Mouse (Mus musculus) gastrocnemius, postnatal 25 days (tissue): ENCODE results near the gene Cog2. TPM values are rescaled to one million over a fixed set of nuclear protein-coding genes. Genes with fewer than 3 reads are reported as not detected.
A peak's percentile ranks its signal among the peaks of the same experiment; 100 is the strongest.

Experiments
- DNase-seq: peaks from one replicate; pipeline ENCODE4 v3.0.0; 2022
- long read RNA-seq, 2 experiments: library from polyadenylated mRNA; stranded (forward); transcript quantifications; one replicate each; pipeline ENCODE4 v2.0.0; 2021
- total RNA-seq, 2 experiments: library from RNA; stranded (reverse); gene quantifications; 1 replicate in 1 of 2; 2 replicates in 1 of 2; pipeline ENCODE4 v1.2.3; 2021

The Cog2 gene
- 10 to 100 TPM; 16.1 to 19.2 TPM for total RNA-seq
- long read RNA-seq, experiment 1, transcript Cog2-201 (18 exons, 2,825 nt), result major isoform, 7 of 24 reads
- long read RNA-seq, experiment 1, partial matches to known transcripts, result 17 of 24 reads
- long read RNA-seq, experiment 1, other reads (novel, unspliced or antisense), result 0 of 24 reads
- long read RNA-seq, experiment 2, transcript Cog2-201 (18 exons, 2,825 nt), result major isoform, 35 of 48 reads
- long read RNA-seq, experiment 2, partial matches to known transcripts, result 13 of 48 reads
- long read RNA-seq, experiment 2, other reads (novel, unspliced or antisense), result 0 of 48 reads

DNA sequence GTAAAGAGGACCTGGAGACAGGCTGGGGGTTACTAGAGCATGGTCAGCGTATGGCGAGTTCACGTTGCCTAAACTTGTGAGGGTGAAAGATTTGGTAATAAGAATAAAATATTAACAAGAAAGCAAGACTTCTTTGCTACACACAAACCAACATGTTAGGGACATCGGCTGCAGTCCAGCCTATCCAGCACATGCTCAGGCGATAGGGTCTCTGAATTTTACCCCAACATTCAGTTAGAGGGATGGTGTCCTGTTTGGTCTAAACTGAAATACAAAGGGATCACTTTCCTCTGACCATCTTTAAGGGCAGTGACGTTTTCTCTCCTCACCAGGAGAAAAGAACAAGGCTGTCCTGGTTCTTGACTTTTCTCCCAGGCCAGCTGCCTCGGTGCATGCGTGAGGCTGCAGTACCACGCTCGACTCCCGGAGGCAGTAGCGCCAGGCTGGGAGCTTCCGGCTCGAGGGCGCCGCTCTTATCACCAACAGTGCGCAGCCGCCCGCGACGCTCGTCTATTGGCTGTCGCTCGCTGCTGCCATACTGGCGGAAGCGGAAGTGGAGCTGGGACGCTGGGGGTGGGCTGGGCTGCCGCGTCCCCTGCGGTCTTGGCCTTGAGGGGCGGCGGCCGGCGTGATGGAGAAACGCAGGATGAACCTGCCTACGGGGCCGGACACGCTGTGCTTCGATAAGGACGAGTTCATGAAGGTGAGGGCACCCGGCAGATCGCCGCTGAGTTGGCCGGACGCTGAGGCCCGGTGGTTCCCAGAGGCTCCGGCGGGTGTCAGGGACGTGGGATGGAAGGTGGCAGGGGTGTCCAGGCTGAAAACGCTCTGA is at the start of gene Cog2:
TSS of gene Cog2 (plus strand) at position 519 of the 832 bp plus-strand sequence.
- DNase-seq, result peak; percentile 88

DNA sequence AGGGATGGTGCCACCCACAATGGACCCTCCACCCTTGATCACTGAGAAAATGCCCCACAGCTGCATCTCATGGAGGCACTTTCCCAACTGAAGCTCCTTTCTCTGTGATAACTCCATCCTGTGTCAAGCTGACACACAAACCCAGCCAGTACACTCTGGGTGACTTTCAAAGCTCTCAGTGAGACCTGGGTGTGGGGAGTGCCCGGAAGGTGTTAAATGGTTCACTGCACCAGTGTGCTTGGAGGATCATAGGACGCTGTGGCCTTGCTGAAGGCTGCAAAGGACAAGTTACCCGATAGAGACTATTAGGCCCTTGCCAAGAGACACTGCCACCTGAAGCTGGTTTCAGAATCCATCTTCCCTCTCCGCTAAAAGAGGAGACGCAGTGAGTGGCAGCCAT is 44.9 kb upstream of the Cog2 start:
- DNase-seq, result no peak

DNA sequence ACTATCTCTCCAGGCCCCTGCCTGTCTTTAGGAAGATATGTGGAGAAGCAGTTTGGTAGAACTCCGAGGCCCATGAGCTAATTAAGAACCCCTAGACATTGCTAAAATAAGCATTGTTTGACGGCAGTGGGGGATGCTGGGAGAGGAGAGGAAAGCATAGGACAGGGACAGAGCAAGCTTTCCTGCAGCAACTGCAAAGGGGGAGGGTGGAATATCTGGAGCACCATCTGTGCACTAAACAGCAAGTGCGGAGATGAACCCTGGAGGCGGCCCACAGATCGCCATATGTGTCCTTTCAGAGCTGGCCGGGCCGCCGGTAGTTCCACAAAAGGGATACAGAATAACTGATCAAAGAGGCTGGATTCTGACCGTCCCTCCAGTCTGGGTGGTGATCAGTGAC is 43.9 kb upstream of the Cog2 start:
- no peak for DNase-seq

DNA sequence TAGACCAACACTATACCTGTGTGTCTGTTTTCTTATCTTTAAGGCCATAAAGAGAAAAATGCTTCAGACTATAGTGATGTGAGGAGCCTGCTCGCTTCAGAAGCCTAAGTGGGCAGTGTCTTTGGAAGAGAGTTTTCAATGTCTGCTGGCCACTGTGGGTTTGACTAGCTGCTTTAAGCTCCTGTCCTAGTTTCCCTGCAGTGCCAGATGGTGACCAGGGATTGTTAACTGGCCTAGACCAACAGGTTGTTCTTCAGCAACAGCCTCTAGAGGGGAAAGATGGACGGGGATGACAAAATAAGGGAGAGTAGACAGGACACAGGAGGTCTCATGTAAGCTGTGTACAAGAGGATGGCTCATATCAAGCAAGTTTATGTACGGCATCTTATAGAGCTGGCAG is 41.3 kb upstream of the Cog2 start:
- DNase-seq, result no peak

DNA sequence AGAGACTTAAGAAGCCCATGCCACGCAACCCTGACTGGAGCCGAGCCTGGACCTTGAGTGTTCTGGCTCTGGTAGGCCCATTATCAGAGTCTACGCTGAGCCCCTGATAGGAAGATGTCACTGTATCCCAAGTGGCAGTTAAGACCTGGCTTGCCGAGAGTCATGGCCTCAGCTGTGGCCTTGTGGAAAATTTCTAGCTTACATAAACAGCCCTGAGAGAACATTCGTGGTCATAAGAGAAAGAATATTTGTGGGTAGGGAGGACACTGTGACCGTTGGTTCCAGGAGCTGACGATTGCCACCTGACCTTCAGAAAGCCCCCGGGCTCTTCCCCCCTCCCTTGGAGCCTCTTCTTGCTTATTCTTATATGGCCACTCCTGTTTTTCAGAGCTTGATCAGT is 40.2 kb upstream of the Cog2 start:
- DNase-seq, result no peak

DNA sequence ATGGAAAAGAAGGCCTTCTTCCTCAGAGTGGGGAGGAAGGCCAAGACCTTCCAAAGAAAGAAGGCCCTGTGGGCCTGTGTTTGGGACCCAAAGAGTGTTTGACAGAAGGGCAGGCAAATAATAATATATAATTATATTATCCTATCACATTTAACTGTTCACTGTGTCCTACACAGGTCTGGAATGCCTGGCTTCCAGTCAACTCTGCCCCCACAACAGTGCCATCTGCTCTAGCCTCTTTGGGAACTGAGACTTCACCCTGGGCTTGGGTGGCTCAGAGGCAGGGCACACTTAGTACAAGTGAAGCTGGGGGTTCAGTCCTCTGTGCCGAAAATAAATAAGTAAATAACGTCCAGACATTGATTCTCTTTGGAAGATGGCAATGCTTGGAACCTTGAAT is 37.8 kb upstream of the Cog2 start:
- DNase-seq, result no peak

DNA sequence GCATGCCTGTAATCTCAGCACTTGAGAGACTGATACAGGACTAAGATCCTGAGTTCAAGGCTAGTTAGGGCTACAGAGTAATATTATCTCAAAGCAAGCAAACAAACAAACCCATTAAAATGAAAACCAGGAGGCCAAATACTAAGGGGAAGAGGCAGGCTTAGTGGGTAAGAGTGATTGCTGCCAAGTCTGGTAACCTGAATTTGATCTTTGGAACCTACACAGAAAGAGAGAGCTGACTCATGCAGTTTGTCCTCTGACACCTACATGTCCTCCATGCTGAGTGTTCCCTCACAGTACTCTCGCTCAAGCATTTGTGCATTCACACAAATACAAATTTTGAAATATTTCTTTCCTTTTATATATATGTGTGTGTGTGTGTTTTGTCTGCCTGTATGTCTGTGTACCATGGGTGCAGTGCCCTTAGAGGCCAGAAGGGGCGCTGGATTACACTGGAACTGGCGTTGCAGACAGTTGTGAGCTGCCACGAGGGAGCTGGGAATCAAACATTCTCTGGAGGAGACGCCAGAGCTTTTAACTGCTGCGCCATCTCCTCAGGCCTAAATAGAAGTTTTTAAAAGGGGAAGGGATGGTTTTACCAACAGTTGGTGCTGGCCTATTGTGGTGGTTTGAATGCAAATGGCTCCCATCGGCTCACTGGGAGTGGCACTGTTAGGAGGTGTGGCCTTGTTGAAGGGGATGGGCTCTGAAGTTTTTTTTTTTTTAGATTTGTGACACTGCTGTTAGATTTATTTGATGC is 37.0 kb upstream of the Cog2 start:
- DNase-seq, result no peak

DNA sequence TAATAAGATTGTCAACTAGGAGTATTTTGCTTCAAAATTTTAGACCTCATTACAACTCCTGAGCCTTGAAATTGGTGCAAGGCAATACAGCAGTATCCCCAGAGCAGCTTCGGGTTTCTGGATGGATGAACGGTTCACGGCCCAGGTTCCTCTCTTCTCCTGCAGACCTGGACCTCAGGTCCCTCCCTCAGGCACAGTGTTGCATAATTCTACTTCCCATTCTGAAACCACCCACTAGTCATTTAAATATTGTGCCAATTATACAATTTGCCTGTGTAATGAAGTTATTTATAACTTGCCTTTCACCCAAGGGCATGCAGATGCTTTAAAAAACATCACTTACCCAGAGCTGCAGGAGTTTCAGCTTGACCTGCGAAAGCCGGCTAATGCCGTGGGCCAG is 31.3 kb upstream of the Cog2 start:
- no peak for DNase-seq

DNA sequence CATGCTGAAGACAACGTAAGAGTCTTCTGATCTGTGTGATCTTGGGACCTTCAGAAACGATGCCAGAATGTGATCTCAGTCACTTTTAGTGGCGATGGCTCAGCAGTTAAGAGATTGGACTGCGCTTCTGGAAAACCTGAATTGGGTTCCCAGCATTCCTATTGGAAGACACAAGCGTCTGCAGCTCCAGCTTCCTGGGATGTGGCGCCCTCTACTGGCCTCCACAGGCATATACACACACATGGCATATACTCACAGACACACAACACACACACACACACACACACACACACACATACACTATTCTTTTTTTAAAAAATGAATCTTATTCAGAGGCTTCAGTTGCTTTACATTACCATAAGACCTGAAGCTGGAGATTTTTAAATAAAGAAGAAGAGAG is 30.8 kb upstream of the Cog2 start:
- no peak for DNase-seq

DNA sequence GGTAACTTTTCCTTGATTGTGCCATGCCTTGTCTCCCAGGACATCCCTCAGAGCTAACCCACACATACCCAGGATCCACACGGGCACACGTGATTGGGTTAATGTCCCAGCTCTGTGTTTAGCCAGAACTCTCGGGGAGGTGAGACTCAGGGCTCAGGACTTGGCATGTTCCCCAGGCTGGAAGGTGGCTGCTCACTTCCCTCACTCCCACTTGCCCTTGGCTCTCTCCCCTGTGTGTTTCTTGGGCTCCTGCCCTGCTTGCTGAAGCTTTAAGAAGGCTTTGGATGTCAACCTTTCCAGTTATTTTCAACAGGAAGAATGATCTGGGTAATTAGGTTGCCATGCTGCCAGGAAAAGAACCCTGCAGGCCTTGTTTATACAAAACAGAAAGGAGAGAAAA is 26.2 kb upstream of the Cog2 start:
- no peak for DNase-seq

DNA sequence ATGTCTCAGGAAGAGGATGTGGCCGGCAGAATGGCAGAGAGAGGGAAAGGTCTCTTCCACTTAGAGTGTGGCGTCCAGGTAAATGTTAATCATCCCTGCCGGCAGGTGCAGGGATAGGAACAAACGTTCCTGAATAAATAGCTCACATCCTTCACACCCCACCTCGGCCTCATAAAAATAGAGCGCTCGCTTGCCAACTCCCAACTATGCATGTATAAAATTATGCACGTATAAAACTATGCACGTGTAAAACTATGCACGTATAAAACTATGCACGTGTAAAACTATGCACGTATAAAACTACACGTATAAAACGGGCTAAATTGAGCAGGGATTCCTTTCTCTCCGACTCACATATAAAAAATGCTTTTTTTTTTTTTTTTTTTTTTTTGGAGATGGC is 25.6 kb upstream of the Cog2 start:
- DNase-seq, result no peak

DNA sequence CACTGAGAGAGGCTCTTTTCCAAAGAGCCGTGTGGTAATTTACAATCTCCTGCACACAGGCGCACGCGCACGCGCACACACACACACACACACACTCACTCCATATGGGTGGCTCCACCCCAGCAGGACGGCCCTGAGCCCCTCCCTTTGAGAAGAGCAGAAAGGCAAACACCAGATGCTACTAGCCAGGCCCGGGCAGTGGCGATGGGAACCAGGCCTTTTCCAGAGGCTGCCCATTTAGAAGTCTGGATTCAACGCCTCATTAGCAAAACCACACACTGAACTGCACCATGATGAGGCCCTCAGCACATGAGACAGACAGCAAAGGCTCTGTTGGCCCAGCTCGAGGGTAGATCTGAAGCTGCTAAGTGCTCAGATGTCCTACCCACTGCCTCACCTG is 24.9 kb upstream of the Cog2 start:
- no peak for DNase-seq

DNA sequence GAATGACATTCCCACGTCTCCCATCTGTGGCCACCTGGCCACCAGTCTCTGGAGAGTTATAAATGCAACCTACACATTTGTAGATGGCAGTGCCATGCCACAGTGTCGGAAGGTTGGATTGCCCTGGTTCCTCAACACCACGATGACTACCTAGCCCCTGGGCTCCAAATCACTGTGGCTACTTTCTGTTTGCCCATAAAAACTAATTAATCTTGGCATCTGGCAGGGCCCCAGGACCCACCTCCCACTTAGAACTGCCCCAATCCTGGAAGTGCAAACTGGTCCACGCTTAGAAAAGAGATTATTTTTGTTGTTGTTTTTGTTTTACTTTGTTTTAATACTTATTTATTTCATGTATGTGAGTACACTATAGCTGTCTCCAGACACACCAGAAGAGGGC is 24.3 kb upstream of the Cog2 start:
- no peak for DNase-seq

DNA sequence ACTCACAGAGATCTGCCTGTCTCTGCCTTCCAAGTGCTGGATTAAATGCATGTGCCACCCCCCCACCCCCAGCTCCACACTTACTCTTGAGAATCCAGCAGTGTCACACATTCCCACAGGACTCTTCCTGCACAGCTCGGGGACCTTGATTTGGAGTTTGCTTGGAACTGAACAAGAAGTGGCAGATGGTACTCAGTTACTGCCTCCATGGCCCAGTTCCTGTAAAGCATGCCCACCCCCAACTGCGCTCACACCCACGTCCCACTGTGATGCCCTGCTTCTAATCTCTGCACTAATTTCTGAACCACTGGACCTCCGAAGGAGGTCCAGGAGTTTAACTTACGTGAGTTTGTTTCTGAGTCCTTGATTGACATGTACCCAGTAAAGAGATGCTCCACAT is 23.7 kb upstream of the Cog2 start:
- no peak for DNase-seq

DNA sequence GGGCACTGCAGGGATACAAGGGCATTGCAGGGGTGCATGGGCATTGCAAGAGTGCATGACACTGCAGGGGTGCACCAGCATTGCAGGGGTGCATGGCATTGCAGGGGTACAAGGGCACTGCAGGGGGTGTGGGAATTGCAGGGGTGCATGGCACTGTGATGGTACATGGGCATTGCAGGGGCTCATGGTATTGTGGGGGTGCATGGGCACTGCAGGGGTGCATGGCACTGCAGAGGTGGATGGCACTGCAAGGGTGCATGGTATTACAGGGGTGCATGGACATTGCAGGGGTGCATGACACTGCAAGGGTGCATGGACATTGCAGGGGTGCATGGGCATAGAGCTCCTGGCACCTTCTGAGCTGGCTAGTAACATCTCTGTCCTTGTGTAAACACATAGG is 22.2 kb upstream of the Cog2 start:
- no peak for DNase-seq

DNA sequence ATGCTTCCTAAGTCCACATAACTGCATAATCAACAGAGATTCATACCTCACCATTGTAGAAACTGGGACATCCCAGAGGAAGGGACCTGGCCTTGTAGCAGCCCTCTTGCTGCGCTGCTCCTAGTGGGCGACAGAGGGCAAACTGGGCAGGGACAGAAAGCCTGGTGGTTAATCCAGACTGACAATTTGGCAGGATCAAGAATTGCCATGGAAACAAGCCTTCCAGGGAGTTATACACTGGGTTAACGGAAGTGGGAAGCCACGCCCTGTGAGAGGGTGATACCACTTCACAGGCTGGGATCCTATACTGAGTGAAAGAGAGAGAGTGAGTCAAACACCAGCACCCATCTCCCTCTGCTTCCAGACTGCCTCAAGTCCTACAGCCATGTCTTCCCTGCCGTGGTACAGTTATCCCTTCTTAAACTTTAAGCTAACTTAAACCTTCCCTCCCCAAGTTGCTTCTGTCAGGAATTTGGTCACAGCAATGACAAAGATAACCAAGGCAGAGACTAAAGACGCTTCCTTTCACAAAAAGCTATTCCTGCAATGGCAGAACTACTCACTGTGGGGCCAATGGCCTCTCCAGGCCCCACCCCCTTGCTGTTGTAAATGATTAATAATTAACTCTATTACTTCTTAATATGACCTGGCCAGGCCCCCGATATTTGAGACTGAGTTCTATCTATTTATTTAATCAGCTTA is 21.2 kb upstream of the Cog2 start:
- no peak for DNase-seq

DNA sequence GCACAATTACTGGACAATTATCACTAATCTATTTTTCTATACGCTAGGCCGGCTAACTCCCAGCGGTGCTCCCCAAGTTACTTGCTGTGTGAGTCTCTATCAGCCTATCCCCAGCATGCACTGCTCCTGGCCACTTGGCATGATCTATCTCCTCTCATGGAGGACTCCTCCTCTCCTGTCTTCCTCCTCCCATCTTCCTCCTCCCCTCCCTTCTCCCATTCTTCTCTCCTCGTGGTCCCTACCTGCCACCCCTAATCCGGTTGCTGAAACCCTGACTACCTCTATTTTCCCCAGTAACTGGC is 20.7 kb upstream of the Cog2 start:
- no peak for DNase-seq

DNA sequence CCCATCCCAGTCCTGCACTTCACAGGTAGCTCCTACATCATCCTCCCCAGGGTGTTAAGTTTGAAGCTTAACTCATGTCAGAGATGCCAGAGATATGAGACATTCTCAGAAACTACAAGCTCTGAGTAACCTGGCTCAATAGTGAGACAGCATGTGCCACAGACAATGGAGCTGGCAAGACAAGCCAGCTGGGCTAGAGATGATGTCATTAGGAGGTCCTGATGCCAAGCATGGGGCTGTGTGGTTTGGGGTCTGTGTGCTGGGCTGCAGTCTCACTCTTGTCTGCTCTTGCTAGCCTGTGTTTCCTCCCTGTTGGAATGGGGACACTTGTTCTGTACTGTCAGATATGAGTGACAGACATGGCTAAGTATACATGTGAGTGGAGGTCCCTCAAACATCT is 14.9 kb upstream of the Cog2 start:
- DNase-seq, result no peak

DNA sequence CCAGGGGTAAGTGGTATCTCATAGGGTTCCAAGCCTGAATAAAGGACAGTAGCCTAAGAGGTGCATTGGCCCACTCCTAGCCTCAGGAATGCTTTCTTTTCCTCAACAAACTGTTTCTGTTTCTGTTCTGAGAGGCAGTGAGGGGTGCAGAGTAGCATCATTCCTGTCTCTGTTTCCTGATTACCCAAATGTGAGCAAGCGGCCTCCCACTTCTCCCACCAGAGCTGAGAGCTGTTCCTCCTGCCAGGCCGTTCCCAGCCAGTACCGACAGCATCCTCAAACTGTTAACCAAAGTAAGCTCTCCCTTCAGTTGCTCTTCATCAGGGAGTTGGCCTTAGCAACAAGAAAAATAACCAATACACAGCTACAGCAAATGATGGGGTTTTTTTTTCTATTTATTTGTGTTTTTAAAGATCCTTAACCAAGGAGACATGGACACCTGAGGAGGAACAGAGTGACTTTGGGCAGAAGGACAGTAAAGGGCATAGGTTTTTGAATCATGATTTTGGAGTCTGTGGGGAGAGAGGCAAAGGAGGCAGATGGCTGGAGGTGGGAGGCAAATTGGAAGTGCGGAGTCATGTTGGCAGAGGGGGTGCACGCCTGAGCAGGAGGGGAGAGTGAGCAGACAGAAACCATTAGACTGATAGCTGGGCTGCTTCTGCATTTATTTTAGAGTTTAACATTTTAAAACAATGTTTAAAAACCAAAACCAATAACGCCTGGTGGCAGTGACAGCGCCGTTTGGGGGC is 12.8 kb upstream of the Cog2 start:
- no peak for DNase-seq

DNA sequence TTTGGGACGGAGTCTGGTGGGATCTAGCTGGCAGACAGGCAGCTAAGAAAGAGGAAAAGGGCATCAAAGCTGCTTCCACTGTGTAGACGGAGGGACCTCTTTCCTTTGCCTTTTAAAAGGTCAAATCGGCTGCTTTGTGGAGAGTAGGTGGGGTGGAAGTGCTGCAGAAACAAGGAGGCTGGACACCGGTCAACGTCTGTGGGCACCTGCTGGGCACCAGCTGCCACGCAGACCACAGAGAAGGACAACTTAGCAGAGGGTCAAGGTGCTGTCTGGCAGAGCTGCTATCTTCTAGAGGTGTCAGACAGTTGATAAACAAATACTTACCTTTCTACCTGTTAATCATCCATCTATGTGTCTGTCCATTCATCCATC is 12.3 kb upstream of the Cog2 start:
- DNase-seq, result no peak

DNA sequence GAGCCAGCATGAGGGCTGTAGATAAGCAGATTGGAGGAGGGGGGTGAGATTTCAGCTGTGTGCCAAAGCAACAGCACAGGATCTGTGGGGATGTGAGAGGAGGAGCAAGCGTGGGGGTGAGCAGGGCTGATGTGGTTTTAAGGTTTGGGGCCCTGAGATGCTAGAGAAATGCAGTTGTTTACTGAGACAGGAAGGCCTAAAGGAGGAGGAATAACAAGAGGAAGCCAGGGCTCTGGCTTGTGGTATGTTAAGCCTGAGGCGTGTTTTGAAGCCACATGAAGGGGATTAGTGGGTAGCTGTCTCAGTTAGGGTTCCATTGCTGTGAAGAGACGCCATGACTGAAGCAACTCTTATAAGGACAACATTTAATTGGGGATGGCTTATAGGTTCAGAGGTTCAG is 11.4 kb upstream of the Cog2 start:
- DNase-seq, result no peak

DNA sequence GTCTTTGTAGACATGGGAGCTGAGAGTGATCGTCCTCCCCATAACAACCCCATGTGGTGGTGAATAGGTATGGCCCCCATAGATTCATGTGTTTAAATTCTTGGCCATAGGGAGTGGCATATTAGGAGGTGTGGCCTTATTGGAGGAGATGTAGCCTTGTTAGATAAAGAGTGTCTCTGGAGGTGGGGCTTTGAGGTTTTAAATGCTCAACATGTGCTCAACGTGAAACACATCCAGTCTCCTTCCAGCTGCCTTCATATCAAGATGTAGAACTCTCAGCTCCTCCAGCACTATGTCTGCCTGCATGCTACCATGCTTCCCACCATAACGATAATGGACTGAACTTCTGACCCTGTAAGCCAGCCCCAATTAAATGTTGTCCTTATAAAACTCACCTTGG is 4.5 kb upstream of the Cog2 start:
- DNase-seq, result no peak
